Mouse (Mus musculus) spleen, embryonic (tissue): Measurements from ENCODE around the gene Gm49630.
"Not testable (repeated sequence)": the region's sequence is repeated elsewhere in the genome, so short reads cannot be mapped to it uniquely, and the experiment has no call there.

Experiments used
- CTCF ChIA-PET: fragments of 350-600 bp; sonication (Branson Sonifier 250); formaldehyde crosslinking; loops from one replicate; lab custom pipeline; 2022; lab: Charles Lee

Gm49630 gene

DNA sequence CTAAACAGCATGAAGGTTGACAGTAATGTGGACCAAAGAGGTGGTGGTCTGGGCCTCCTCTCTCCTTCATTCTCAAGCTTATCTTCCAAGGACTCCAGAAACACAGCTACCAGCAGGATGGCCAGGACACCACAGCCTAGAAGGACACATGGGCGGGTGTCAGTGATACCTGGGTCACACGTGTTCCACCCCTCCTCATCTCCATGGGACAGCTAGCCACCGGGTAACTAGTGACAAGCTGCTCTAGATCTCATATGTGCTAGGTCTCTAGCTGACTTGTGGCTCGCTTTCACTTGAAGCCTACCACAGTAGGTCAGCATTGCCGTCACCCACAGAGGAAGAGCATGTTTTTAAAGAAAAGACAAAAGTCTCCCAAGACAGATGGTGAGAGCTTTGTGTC lies at the start of gene Gm49630:
Gene Gm49630 (minus strand): TSS at position 101 of the 400 bp plus-strand sequence.
- CTCF ChIA-PET: not testable (repeated sequence)

DNA sequence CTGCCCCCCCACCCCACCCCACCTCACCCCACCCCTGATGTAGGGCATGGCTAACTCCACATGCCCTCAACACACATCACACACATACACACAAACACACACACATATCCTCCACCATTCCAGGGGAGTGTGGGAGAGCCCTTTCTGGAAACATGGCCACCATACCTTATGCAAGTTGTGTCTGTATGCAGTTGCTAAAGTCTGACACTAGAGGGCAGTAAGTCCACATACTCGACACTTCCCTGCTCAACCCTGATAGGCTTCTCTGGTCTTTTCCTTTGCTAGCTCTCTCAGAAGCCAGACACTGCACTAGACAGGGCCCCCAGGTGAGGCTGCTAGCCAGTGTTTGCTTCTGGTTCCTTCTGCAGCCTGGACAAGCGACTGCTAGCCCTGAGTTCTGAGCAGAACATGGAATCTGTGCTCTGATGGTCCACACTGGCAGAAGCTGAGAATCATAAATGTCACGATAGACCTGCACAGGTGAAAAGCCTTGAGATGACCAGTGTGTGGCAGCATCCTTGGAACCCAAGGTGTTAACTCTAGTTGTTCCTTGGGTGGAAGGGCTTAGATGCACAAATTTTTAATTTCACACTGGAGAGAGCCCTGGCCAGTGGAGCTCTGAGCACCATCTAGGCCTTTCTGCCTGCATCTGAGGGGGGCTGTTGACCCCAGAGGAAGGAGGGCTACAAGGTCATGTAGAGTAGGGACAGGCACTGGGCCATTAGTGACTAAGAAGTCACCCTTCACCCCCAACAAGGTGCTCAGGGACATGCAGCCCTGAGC lies 48.6 kb upstream of the Gm49630 start:
- CTCF ChIA-PET: not testable (repeated sequence)

DNA sequence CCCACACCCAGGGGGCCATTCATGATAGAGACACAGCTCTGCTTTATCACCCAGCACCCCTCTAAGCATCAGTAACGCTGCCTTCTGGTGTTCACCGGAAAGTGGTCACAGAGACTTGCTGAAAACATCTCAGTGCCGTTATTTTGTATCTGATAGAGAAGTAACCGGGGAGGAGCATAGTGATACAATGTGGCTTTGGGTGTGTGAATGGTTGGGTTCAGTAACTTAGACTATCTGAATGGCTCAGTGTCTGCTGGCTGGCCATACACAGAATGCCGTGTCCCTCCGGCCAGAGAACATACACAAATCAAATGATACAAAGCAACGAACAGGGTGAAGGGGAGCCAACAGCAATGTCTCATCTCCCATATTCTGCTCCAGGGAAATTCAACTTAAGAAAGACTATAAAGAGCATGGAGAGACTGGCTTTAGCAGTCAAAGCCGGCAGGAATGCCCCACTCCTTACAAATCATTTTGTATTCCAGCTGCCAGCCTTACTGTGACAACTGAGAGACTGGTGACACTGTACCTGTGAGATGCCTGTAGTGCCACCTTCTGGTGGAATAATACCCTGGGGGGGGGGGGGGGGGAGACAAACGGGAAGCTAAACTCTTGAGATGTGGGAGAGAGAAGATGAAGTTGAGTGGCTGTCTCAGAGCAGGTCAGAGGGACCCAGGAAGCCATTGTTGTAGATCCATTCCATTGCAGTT lies 43.0 kb upstream of the Gm49630 start:
- CTCF ChIA-PET: interaction anchor here (0.6 kb wide), 1 partner anchor 365 kb away, joined by 3 read pairs; no protein-coding TSS in a partner anchor

DNA sequence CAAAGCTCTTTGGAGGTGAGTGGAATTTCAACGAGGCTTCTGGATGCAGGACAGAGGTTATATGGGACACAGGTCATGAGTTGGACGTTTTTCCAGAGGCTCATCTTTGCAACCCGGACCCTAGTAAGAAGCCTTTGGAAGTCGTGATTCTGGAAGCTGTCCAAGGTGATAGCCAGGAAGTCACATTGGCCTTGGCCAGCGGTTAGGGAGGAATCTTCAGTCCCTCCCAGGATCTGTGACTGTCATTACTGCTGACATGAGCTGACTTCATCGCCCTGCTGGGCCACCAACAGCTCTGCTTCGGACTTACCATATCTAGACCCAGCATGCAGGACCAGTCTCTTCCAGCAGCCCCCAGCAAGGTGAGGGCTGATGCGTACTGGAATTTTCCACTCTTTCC lies 41.6 kb upstream of the Gm49630 start:
- CTCF ChIA-PET: not testable (repeated sequence)

DNA sequence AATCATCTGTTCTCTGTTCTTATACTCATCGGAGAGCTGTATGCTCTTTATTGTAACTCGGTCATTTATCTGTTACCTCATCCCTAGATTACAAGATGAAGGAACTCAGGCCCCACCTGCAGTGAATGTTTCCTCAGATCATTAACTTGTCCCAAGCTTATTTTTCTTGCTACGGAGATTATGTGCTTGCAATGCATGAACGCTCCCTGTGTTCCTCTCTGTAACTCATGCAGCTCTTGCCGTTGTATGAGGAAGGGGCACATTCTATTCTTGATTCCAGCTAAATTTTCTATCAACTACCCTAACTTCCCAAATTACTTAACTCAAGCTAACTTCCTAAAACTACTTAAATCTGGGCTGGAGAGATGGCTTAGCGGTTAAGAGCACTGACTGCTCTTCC lies 28.0 kb upstream of the Gm49630 start:
- CTCF ChIA-PET: not testable (repeated sequence)

DNA sequence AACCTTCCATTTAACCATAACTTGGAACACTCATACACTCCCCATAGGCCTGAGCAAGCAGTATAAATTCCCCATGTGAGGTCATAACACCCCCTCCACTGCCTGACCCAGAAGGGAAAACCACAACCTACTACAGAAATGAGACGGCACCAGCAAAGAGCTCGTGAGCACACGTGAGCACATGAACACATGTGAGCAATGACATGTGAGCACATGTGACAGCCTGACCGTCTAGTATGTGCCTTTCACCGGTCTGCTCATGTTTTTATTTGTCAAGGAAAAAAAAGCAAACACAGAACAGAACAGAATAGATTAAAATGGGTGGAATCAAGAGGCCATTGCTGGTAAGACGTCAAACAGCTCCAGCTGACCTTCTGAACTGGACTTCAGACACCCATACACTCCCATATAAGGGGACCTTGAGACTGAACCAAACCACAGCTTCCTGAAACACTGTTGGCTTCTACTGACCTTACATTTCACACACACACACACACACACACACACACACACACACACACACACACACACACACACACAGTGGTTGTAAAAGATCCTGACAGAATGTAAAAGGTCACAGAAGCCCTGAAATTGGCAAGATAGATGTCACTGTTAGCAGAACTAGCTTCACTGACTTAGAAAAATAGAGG lies 26.5 kb upstream of the Gm49630 start:
- CTCF ChIA-PET: not testable (repeated sequence)

DNA sequence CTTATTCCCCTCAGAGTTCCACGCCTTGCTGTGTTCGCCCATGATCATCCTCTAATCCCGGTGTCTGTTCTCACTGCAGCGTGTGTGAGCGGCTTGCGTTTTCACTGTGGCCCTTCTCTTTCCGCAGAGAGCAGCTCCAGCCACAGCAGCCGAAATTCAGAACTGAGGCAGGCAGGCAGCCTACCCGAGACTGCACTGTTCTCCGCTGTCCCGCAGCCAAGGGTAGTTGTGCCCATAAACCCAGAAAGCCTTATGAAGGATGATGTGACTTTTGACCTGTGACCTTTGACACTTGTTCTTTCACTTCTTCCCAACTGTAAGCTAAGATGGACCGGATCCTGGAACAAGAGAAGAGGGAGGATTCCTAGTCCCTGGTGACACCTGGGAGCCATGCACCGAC lies 25.3 kb upstream of the Gm49630 start:
- CTCF ChIA-PET: not testable (repeated sequence)

DNA sequence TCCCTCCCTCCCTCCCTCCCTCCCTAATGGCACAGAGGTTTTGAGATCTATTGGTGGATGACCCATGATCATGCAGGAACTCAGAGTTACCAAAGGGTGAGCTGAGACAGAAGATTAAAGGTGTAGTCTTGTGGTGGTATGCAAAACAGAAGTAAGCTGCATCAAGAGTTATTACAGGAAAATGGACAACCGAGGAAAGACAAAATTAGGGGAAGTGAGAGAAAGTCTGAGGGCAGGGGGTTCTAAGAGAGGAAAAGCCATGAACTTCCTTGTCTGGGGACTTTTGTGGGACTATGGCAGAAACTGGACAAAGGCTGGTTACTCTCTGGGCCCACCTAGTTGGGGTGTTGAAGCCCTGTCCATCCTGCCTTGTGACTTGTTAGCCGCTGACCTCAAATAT lies 24.5 kb upstream of the Gm49630 start:
- CTCF ChIA-PET: not testable (repeated sequence)

DNA sequence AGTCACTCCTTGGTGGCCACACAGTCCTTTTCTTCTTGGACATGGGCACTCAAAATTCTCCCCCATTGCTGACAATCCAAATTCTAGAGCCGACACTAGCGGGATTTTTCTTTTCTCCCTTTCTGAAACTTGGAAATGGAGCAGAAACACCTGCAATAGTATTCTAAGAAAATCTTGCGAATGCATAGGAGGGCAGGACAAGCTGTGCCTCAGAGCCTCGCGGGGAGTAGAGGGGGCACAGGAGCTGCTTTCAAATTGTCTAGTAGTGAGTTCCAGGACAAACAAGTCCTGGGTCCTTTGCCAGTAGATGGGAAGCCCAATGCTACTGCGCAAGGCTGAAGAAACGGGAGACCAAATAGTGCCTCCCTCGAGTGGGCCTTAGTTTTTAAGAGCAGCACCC lies 23.9 kb upstream of the Gm49630 start:
- CTCF ChIA-PET: not testable (repeated sequence)

DNA sequence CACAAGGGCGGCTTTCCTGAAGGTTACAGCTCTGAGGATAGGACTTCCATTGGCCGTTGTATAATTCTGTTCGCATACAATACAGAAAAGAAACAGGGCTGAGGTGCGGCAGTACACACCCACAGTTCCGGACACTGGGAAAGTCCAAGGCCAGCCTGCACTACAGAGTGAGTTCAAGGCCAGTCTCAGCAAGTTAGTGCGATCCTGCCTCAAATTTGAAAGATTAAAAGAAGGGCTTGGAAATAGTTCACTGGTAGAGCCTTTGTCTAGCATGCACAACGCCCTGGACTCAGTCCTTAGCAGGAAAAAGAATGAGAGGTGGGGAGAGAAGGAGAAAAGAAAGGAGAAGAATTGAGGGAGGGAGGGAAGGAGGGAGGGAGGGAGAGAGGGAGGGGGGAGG lies 23.3 kb upstream of the Gm49630 start:
- CTCF ChIA-PET: not testable (repeated sequence)

DNA sequence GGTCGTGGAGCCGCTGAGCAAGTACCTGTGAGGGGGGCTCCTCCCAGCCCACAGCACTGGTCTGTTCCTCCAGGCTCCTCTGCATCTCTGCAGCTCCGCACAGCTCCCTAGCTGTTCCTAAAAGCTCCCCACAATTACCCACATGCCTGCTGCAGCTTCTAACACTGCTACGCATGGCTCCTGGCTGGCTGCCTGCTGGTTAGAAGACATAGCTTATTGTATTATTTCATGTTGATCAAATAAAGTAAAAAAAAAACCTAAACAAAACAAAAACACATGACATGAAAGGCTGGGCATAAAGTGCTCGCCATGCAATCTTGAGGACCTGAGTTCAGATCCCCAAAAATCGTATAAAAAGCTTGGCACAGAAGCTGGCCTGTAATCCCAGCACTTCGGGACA lies 18.1 kb upstream of the Gm49630 start:
- CTCF ChIA-PET: not testable (repeated sequence)

DNA sequence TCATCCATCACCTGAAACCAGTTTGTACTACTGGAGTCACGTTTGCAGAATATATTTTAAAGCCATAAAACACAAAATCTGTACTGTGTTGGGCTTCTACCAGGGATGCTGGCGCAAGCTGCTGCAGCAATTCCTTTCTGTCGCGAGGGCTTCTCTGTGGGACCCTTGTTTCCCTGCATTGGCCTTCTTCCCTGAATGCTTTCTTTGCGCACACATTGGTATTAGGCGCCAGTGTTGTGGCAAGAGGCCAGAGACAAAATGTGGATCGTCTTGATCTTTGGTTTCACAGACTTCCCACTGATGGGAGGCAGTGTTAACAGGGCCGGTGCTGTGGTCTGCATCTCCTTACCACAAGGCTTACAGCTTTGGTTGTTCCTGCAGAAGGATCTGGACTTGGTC lies 17.2 kb upstream of the Gm49630 start:
- CTCF ChIA-PET: not testable (repeated sequence)

DNA sequence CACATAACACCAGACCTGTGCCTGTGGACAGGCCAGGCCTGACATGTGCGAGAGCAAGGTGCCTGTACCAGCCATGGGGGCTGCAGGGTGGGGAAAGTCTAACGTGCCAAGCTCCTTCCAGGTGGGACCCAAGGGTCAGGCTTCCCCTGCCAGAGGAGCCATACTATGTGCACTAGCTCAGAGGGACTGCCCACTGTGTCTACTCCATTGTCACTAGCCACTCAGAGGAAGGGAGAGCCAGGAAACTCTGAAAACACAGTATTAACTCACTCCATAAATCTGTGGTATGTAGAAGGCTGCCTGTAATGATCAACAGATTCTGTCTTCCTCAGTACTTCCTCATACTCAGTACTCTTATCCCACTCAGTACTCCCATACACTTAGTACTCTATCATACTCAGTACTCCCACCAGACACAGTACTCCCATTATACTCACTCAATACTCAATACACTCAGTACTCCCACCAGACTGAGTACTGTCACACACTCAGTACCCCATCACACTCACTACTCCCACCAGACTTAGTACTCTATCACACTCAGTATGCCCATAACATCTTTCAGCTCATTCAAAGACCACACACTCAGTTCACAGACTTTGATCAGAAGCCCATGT lies 16.7 kb upstream of the Gm49630 start:
- CTCF ChIA-PET: not testable (repeated sequence)

DNA sequence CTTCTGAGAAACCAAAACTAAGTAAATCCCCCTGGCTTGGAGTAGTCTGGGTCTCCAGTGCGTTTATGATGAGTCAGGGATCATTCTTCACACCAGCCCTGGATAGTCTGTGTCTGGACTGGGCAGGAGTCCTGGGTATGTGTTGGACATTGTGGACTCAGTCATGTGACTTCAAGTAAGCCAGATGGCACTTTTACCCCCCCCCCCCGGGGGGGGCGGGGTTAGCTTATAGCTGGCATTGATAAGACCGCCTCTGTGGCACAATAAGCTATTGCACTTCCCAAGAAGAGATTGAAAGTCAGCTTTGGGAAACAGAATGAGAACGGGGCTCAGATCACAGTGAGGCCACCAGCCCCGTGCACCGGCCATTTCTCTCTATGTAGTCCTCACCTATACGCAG lies 14.2 kb upstream of the Gm49630 start:
- CTCF ChIA-PET: not testable (repeated sequence)

DNA sequence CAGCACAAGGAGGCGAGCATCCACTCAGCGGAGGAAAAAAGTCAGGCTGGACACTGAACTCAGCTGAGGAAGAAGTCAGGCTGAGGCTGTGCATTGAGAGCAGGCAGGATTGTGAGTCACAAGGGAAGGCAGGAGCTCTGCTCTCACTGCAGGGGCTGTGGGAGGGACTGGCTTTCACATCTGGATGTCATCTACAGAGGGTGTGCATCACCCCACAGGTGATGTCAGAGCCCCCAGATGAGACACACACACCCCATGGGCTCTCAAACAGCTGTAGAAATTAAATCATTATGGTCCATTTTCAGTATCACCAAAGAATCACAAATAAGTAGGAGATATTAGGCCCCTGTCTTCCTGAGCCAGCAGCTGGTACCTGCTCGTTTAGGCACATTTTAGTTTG lies 13.6 kb upstream of the Gm49630 start, which contains the start of gene Unc93a2:
Gene Unc93a2 (minus strand): TSS at position 101 of the 400 bp plus-strand sequence.
- CTCF ChIA-PET: not testable (repeated sequence)

DNA sequence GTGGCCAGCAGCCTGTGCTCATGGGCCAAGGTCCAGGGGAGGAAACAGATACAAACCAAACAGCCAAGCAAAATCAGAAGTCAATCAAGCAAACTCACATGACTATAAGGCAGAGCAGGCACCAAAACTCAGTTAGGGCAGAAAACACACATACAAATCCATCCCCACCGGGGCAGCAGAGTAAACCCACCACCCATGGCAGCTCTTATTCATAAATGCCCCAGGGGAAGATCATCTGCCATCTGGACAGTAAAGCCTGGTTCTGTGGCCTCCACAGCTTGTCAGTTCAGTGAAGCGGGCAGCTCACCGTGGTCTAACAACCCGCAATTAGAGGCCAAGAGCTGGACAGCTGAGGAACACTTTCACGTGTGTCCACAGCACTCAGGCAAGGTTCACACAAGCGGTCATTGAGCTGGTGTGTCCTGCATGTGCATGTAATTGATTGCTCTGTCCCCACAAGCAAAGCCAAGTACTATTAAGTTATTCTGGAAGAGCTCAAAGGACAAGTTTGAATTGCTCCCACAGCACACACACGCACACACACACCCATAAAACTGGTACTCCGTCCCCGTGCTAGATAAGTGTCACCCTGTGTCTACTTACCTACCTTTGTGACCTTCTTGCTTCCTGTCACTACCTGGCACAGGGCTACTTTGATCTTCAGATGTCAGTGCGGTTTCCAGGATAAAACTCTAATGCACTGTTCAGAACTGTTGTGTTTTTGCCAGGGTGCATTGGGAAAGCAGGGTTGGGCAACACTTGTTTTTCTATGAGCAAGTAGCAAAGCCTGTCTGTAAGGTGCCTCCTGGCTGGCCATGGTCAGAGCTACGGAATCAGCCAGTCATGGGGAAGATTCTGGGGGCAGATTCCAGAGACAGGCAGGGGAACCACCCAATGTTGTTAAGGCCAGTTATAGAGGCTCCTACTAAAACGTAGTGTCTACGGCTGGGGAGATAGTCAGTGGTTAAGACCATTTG lies 11.7 kb upstream of the Gm49630 start:
- CTCF ChIA-PET: not testable (repeated sequence)

DNA sequence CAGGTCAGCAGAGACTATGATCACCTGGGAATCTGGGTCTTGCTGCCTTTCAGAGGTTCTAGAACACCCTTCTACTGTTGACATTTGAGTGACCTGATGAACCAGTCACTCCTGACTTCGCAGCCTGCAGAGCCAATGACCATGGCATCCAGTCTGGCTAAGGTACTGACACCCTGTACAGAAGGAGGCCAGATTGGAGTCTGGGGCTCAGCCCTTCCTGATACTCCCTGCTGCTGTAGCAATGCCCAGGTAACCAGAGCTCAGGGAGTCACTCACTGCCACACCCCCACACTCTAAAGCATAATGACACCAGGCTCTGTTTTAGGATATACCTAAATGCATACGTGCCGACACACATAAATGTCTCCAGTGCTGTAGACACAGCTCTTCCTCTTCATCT lies 10.9 kb upstream of the Gm49630 start:
- CTCF ChIA-PET: not testable (repeated sequence)

DNA sequence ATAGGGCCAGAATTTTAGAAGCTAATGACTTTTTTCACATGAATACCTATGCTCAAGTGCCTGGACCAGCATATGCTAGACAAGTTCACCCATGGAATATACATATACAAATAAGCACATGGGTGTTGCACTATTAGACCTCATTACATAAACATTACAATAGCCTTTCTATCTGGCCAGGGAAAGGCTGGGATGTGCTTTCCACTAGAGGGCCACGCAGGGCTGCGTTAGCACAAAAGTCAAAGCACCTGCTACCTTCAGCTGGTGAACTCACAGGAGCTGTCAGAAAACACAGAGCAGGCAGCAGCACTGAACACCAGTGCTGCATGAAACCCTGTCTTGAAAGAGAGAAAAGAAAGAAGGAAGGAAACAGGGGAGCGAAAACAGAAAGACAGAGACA lies 6.1 kb upstream of the Gm49630 start:
- CTCF ChIA-PET: not testable (repeated sequence)

DNA sequence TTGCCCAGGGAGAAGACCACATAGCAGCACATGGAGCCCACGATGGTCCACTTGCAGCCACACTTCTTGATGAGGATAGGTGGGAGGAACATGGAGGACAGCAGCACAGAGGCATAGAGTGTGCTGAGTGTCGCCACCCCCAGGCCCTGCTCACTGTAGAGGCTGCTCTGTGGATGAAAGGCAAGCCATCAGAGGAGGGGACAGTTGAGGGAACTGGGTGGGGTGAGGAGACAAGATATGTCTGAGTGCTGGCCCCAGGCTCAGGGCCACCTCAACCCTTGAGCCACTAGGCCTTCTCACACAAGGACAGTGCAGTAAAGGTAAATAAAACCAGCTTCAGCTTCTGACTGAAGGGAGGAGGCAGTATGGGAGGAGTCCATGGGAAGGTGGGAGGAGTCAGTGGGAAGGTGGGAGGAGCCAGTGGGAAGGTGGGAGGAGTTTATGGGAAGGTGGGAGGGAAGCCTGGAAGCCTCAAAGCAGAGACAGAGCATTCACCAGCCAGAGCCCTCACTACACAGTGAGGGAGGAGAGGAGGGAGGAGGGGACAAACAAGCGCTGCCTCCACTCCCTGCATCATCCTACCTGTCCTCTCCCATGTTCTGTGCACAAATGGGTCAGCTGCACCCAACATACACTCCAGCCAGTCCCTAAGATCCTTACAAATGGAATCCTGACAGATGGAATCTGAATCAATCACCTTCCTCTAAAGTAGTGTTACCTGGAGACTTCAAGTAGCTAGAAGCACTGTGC lies 5.3 kb upstream of the Gm49630 start:
- CTCF ChIA-PET: not testable (repeated sequence)

DNA sequence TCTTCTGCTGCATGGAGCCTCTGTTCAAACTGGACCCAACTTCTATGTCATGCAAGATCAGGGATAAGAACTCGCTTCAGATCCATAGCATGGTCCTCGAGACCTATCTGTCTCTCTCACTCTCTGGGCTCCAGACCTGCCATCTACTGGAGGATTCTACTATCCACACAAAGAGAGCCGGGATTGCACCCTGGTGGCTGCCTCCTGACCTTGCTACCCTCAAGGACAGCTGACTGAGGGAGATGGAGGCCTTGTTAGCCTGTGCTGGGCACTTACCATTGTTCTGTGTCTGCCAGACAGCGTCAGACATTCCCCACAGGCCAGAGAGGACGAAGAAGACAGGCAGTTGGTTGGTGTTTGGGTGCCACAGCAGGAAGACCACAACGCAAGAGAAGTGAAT lies 2.4 kb downstream of the Gm49630 start:
- CTCF ChIA-PET: not testable (repeated sequence)
